Mouse (Mus musculus) liver, embryonic 14.5 days (tissue): ENCODE results near the gene Rad51c. TPM values are rescaled to one million over a fixed set of nuclear protein-coding genes. Genes with fewer than 3 reads are reported as not detected.
A peak's percentile ranks its signal among the peaks of the same experiment; 100 is the strongest.

Experiments
- ATAC-seq: fragments of 200-750 bp; cut with Nextera tagmentation; 2 replicates; pipeline ENCODE4 v1.8.0; 2017; ENCODE audit warnings: moderate number of reproducible peaks, mild to moderate bottlenecking, moderate library complexity; ENCODE audit not compliant: insufficient read depth
- DNase-seq, 3 experiments: peaks; one replicate each; pipeline ENCODE4 v3.0.0-alpha.2; 2012 to 2013; ENCODE audit warnings: low read depth in 3 of 3, low spot score in 3 of 3
- H3K27ac ChIP-seq: fragments of 300-500 bp; sonication (generic); 2 replicates; pipeline ENCODE4 v1.5.1; 2014; ENCODE audit warnings: moderate library complexity, mild to moderate bottlenecking, control low read depth, inconsistent platforms
- H3K27me3 ChIP-seq: fragments of 300-500 bp; sonication (generic); 2 replicates; pipeline ENCODE4 v1.6.1; 2014; ENCODE audit warnings: mild to moderate bottlenecking, low read length, moderate library complexity; ENCODE audit not compliant: control insufficient read depth, insufficient read depth
- H3K36me3 ChIP-seq: fragments of 300-500 bp; sonication (generic); replicated peaks from 2 replicates; pipeline ENCODE4 v1.6.1; 2014; ENCODE audit warnings: low read depth; ENCODE audit not compliant: control insufficient read depth, insufficient read depth
- H3K4me1 ChIP-seq, 2 experiments: fragments of 200-500 bp in 1 of 2; fragments of 300-500 bp in 1 of 2; sonication (generic) in 1 of 2; replicated peaks; 2 replicates each; pipeline ENCODE4 v1.6.1; 2012 to 2014; ENCODE audit warnings: antibody characterized with exemption in 1 of 2, inconsistent platforms in 1 of 2, low read length in 1 of 2; ENCODE audit not compliant: control insufficient read depth in 2 of 2, insufficient read depth in 2 of 2
- H3K4me2 ChIP-seq: fragments of 300-500 bp; sonication (generic); 2 replicates; pipeline ENCODE4 v1.6.1; 2014; ENCODE audit warnings: low read depth, mild to moderate bottlenecking, control low read depth, moderate library complexity
- H3K4me3 ChIP-seq, 2 experiments: fragments of 200-500 bp in 1 of 2; fragments of 300-500 bp in 1 of 2; sonication (generic) in 1 of 2; 2 replicates each; pipeline ENCODE4 v1.5.1; 2012 to 2014; ENCODE audit warnings: low read depth in 2 of 2, low read length in 2 of 2, mild to moderate bottlenecking in 2 of 2, control low read depth in 1 of 2, inconsistent platforms in 1 of 2, moderate library complexity in 1 of 2; ENCODE audit not compliant: insufficient read depth in 1 of 2
- H3K9ac ChIP-seq: fragments of 300-500 bp; sonication (generic); replicated peaks from 2 replicates; pipeline ENCODE4 v1.6.1; 2014; ENCODE audit warnings: mild to moderate bottlenecking, control low read depth, moderate library complexity
- H3K9me3 ChIP-seq: fragments of 300-500 bp; sonication (generic); 2 replicates; pipeline ENCODE4 v1.6.1; 2016; ENCODE audit warnings: low read length, mixed read lengths; ENCODE audit not compliant: control insufficient read depth
- CTCF ChIP-seq: IDR thresholded peaks from 2 replicates; pipeline ENCODE4 v1.5.1; 2016; ENCODE audit warnings: antibody characterized with exemption, low read depth, control low read depth
- EP300 ChIP-seq: IDR thresholded peaks from 2 replicates; pipeline ENCODE4 v1.6.1; 2016; ENCODE audit warnings: antibody characterized with exemption, low read depth
- WGBS: fragments of 180-500 bp; shearing (Covaris S2); extraction: QIAGEN DNeasy Blood & Tissue Kit; methylation state at CpG from one replicate; pipeline ENCODE4 v1.1.7; 2014; ENCODE audit not compliant: insufficient replicate concordance; 5-methylcytosine and 5-hydroxymethylcytosine counted together
- polyA plus RNA-seq, 2 experiments: library from polyadenylated mRNA; depleted of rRNA in 1 of 2; stranded (reverse) in 1 of 2; unstranded in 1 of 2; fragments of >200 nt; fragmentation: Nextera tagmentation in 1 of 2; extraction: Ambion mirVana in 1 of 2; gene quantifications; 2 replicates each; pipeline versions ENCODE4 v1.2.1 to v1.2.3; 2012 to 2014

The Rad51c gene
- polyA plus RNA-seq, 2 experiments, result 4.0 to 4.4 TPM

GRCm38 (mm10) chr11:87367061-87367460 is 37.7 kb downstream of the Rad51c start:
- H3K27me3 ChIP-seq, result no peaks in the 10 kb centered on the region
- H3K27ac ChIP-seq, result peak overlapping the region; percentile 70
- no peak for ATAC-seq
- WGBS, result 48% methylated on average over 7 of the region's 7 CpGs
- no peaks in the 10 kb centered on the region for H3K36me3 ChIP-seq
- H3K4me1 ChIP-seq, result peaks cover 37 to 38% of the 10 kb centered on the region in 2 experiments
- TF ChIP-seq CTCF, result no peak
- no peak for TF ChIP-seq EP300
- H3K9ac ChIP-seq, result 0 out of 2 replicates have a peak overlapping the region, but pooled peaks have one; percentile 13
- DNase-seq, result no peak
- H3K4me3 ChIP-seq, result no peak overlapping the region
- H3K9me3 ChIP-seq, result no peaks in the 10 kb centered on the region
- peak overlapping the region; percentile 11; the same call in 1 of the 2 replicates for H3K4me2 ChIP-seq

GRCm38 (mm10) chr11:87365120-87365519 is 39.6 kb downstream of the Rad51c start:
- Histone ChIP-seq H3K9ac (no peak overlapping the region), H3K27me3 (peaks cover 10% of the 10 kb centered on the region), H3K4me2 (no peak overlapping the region), H3K36me3 (no peaks in the 10 kb centered on the region), H3K4me3 (no peak overlapping the region), H3K9me3 (no peaks in the 10 kb centered on the region), H3K4me1 (peaks cover 34 to 38% of the 10 kb centered on the region in 2 experiments), H3K27ac (no peak overlapping the region; the same call in 1 of the 2 replicates)
- 48% methylated on average over 5 of the region's 5 CpGs for WGBS
- TF ChIP-seq CTCF (no peak), EP300 (peak; percentile 69)
- no peak for ATAC-seq
- DNase-seq, result no peak

GRCm38 (mm10) chr11:87359262-87359612 is 45.5 kb downstream of the Rad51c start:
- no peak overlapping the region; the same call in 1 of the 2 replicates for H3K27ac ChIP-seq
- peak overlapping the region; percentile 72 for H3K4me3 ChIP-seq
- peaks cover 35% of the 10 kb centered on the region for H3K27me3 ChIP-seq
- DNase-seq, result no peak
- peak overlapping the region; percentile 90 for H3K4me2 ChIP-seq
- H3K9me3 ChIP-seq, result no peaks in the 10 kb centered on the region
- peaks cover 7 to 8% of the 10 kb centered on the region in 2 experiments for H3K4me1 ChIP-seq
- peak overlapping the region; percentile 81 for H3K9ac ChIP-seq
- peak; percentile 14; the same call in 1 of the 2 replicates for ATAC-seq
- WGBS, result 6% methylated on average over 10 of the region's 10 CpGs
- H3K36me3 ChIP-seq, result no peaks in the 10 kb centered on the region
- TF ChIP-seq EP300 (no peak), CTCF (no peak)

- Histone ChIP-seq H3K4me1 (peaks cover 7 to 8% of the 10 kb centered on the region in 2 experiments), H3K9me3 (no peaks in the 10 kb centered on the region), H3K27me3 (peaks cover 35% of the 10 kb centered on the region), H3K36me3 (no peaks in the 10 kb centered on the region), H3K9ac (peak within 1 kb of the TSS; percentile 81), H3K27ac (peak within 1 kb of the TSS; percentile 17), H3K4me2 (peak within 1 kb of the TSS; percentile 90), H3K4me3 (peak within 1 kb of the TSS; percentile 72)
- DNase-seq, result peak; percentile 48 to 63 (median 56)
- ATAC-seq, result peak; percentile 96
- TF ChIP-seq EP300, result no peak
- TF ChIP-seq CTCF, result no peak
- WGBS, result 1% methylated on average over 98 of the region's 104 CpGs
Observed at GRCm38 (mm10) chr11:87358331-87359261, 46.2 kb downstream of the Rad51c start, which contains the start of gene Ppm1e. Gene Ppm1e, minus strand, starts transcription at chr11:87359023.
